Mouse (Mus musculus) hindbrain, embryonic 16.5 days (tissue): Measurements from ENCODE around the gene Piezo1. TPM values are rescaled to one million over a fixed set of nuclear protein-coding genes. Genes with fewer than 3 reads are reported as not detected.

Experiments used
- ATAC-seq: fragments of 200-750 bp; cut with Nextera tagmentation; 2 replicates; pipeline ENCODE4 v1.8.0; 2017; ENCODE audit warnings: moderate TSS enrichment, moderate library complexity
- H3K27ac ChIP-seq: fragments of 300-500 bp; sonication (generic); 2 replicates; pipeline ENCODE4 v1.5.1; 2014; ENCODE audit warnings: low read depth, mild to moderate bottlenecking, control low read depth, low read length, moderate library complexity
- H3K27me3 ChIP-seq: fragments of 300-500 bp; sonication (generic); replicated peaks from 2 replicates; pipeline ENCODE4 v1.6.1; 2014; ENCODE audit warnings: low read length; ENCODE audit not compliant: control insufficient read depth, insufficient read depth
- H3K36me3 ChIP-seq: fragments of 300-500 bp; sonication (generic); 2 replicates; pipeline ENCODE4 v1.6.1; 2014; ENCODE audit warnings: mild to moderate bottlenecking, low read length, moderate library complexity, mixed read lengths; ENCODE audit not compliant: control insufficient read depth, insufficient read depth
- H3K4me1 ChIP-seq: fragments of 300-500 bp; sonication (generic); 2 replicates; pipeline ENCODE4 v1.6.1; 2014; ENCODE audit warnings: low read depth, low read length; ENCODE audit not compliant: control insufficient read depth, insufficient read depth
- H3K4me2 ChIP-seq: fragments of 300-500 bp; sonication (generic); 2 replicates; pipeline ENCODE4 v1.6.1; 2014; ENCODE audit warnings: mild to moderate bottlenecking, low read length, control low read depth, moderate library complexity
- H3K4me3 ChIP-seq: fragments of 300-500 bp; sonication (generic); 2 replicates; pipeline ENCODE4 v1.5.1; 2014; ENCODE audit warnings: mild to moderate bottlenecking, low read length, control low read depth, moderate library complexity
- H3K9ac ChIP-seq: fragments of 300-500 bp; sonication (generic); 2 replicates; pipeline ENCODE4 v1.6.1; 2014; ENCODE audit warnings: low read depth, mild to moderate bottlenecking, control low read depth, low read length, moderate library complexity
- H3K9me3 ChIP-seq: fragments of 300-500 bp; sonication (generic); 2 replicates; pipeline ENCODE4 v1.6.1; 2014; ENCODE audit warnings: mild to moderate bottlenecking, low read length, moderate library complexity; ENCODE audit not compliant: control insufficient read depth
- WGBS: fragments of 180-500 bp; shearing (Covaris S2); extraction: QIAGEN DNeasy Blood & Tissue Kit; methylation state at CpG from one replicate; pipeline ENCODE4 v1.1.7; 2014; 5-methylcytosine and 5-hydroxymethylcytosine counted together
- polyA plus RNA-seq: library from polyadenylated mRNA; unstranded; fragments of >200 nt; fragmentation: Nextera tagmentation; extraction: Ambion mirVana; gene quantifications from 2 replicates; pipeline ENCODE4 v1.2.1, GENCODE M21; 2015

Piezo1 gene
- polyA plus RNA-seq, 1 experiment from 2014 or later: 1.7 TPM

DNA sequence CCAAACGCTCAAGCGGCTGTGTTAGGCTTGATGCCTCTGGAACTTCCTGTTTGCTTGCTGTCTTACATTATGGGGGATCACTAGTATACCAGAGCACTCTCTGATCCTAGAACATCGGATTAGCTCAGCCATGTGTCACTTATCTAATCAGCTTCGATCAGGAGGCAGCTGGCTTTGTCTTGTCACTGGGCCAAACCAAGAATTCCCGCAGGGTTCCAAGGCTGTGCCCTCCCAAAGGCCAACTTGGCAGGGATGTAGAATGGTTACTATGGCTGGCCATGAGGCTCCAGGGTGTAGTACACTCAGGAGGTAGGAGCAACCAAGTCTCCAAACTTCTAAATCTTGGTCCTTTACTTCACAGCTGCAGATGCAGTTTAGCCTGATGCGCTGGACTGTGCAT, 15.6 kb upstream of the Piezo1 start:
- 35% methylated on average over 6 of the region's 6 CpGs for WGBS
- H3K4me1 ChIP-seq: peaks cover 18% of the 10 kb centered on the region
- ATAC-seq: no peak
- 0 out of 2 replicates have a peak, but pooled peaks cover 5% of the 10 kb centered on the region for H3K36me3 ChIP-seq
- no peaks in the 10 kb centered on the region for H3K27me3 ChIP-seq
- peak overlapping the region; percentile 91 for H3K4me2 ChIP-seq
- H3K9me3 ChIP-seq: no peaks in the 10 kb centered on the region
- H3K9ac ChIP-seq: peak overlapping the region; percentile 82
- H3K27ac ChIP-seq: peak overlapping the region; percentile 88
- peak overlapping the region; percentile 76 for H3K4me3 ChIP-seq

GRCm38 (mm10) chr8:122564363-122565352, 13.5 kb upstream of the Piezo1 start:
- Histone ChIP-seq H3K4me2 (no peak overlapping the region), H3K9me3 (no peaks in the 10 kb centered on the region), H3K27me3 (no peaks in the 10 kb centered on the region), H3K36me3 (no peaks in the 10 kb centered on the region), H3K4me3 (no peak overlapping the region), H3K4me1 (peaks cover 18% of the 10 kb centered on the region), H3K9ac (no peak overlapping the region), H3K27ac (no peak overlapping the region)
- WGBS: 86% methylated on average over 25 of the region's 25 CpGs
- ATAC-seq: no peak

DNA sequence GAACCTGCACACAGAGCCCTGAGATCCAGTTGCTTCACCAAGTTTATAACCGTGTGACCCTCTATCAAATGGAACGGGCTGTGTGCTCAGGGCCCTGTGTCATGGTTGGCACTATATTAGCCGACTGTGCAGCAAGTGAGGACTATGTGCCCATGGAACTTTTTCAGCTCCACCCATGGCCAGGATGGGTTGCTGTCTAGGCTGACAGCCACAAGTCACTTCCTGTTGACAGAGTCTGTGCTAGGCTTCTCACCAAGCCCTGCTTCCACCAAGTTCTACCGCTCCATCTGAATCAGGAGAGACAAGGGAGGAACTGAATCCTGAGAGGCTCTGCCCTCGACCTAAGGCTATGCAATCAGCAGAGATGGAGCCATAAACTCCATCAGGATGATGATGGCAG, 10.1 kb upstream of the Piezo1 start:
- H3K4me1 ChIP-seq: no peaks in the 10 kb centered on the region
- H3K9me3 ChIP-seq: no peaks in the 10 kb centered on the region
- no peak overlapping the region for H3K4me3 ChIP-seq
- no peak overlapping the region for H3K9ac ChIP-seq
- 86% methylated on average over 5 of the region's 5 CpGs for WGBS
- no peaks in the 10 kb centered on the region for H3K27me3 ChIP-seq
- no peaks in the 10 kb centered on the region for H3K36me3 ChIP-seq
- no peak overlapping the region for H3K27ac ChIP-seq
- no peak for ATAC-seq
- H3K4me2 ChIP-seq: no peak overlapping the region

GRCm38 (mm10) chr8:122558671-122559349, 7.7 kb upstream of the Piezo1 start:
- H3K4me2 ChIP-seq: no peak overlapping the region
- H3K4me3 ChIP-seq: no peak overlapping the region
- WGBS: 23% methylated on average over 7 of the region's 12 CpGs
- H3K9me3 ChIP-seq: no peaks in the 10 kb centered on the region
- ATAC-seq: no peak
- H3K4me1 ChIP-seq: no peaks in the 10 kb centered on the region
- no peak overlapping the region for H3K27ac ChIP-seq
- H3K36me3 ChIP-seq: no peaks in the 10 kb centered on the region
- H3K27me3 ChIP-seq: no peaks in the 10 kb centered on the region
- H3K9ac ChIP-seq: no peak overlapping the region

DNA sequence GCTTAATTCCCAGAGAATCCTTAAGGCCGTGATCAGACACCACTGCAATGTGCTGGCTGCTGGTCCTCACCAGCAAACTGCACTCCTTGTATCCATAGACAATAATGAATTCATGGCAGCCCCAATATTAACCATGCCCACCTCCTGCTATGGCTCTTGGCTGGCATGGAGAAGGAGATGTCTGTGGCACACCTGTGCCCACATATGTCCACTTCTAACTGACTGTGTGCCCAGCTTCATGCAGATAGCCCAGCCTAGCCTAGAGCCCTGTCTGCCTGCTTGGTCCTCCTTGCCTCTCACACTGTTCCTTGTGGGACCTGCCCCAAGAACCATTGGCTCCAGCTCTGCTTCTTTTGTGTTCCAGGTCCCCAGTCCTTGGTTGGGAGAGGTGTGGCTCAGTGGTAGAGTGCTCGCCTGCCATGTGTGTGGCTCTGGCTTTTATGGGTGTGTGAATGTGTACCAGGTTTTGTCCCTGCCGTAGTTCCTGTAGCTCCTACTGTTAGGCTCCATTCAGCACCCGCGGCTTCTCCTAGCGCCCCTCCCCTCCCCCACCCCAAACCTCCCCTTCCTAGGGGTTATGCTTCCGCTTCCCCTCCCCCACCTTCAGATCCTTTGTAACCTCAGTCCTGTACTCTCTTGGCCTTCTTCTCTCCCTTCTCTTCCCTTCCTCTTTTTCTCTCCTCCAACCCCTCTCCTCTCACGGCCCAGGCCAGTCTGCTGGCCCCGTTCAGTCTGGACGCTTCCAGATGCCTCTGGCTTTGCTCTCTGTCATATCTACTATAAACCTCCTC, 6.3 kb upstream of the Piezo1 start:
- 39% methylated on average over 10 of the region's 10 CpGs for WGBS
- no peak overlapping the region for H3K27ac ChIP-seq
- ATAC-seq: no peak

DNA sequence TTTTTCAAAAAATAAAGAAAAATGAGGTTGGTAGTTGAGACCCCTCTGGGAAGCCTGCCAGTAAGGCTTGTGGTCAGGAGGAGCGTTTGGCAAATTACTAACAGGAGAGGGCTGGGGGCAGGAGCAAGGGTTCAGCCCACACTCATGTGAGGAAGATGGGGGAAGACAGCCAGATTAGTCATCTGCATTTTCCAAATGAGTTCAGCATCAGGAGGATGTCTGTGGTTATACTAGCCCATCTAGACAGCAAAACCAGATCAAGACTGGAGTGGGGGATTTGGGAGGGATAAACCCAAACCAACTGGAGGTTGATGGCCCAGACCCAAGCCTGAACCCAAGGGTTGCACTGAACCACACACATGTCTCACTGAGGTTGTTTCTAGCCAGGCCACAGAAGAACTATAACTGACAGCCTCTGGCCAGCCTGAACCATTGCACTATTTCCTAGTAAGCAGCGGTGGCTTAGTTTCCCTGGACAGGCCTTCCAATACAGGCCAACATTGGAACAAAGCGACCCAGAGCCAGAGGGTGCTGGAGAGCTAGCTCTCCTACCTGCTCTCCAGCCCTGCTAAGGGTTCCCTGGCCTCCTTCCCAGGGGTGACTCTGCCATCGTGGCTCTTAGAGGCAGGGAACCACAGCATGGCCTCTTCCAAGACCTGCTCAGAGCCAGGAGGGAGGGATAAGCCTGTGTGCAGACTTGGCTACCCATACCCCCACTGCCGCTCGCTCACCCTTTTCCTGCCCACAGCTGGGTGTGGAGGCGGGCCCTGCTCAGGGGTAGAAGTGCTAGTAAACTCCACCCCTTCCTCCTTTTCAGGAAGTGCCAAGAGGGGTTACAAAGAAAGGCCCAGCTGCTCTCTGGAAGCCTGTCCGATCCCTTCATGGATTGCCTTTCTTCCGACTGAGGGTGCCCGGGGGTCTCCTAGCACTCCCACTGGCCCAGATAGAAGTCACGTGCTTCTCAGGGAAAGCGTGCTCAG, 5.2 kb upstream of the Piezo1 start:
- Histone ChIP-seq H3K9ac (peak overlapping the region; percentile 27), H3K4me2 (peak overlapping the region; percentile 17; the same call in 1 of the 2 replicates), H3K4me3 (no peak overlapping the region), H3K27me3 (peaks cover 8% of the 10 kb centered on the region), H3K27ac (no peak overlapping the region), H3K9me3 (no peaks in the 10 kb centered on the region), H3K4me1 (peaks cover under 1% of the 10 kb centered on the region; the same call in 1 of the 2 replicates), H3K36me3 (no peaks in the 10 kb centered on the region)
- 0 out of 2 replicates have a peak, but pooled peaks have one; percentile 50 for ATAC-seq
- 55% methylated on average over 12 of the region's 12 CpGs for WGBS

More for the DNA sequence above, 6.3 kb upstream of the Piezo1 start:
- H3K27me3 ChIP-seq: no peaks in the 10 kb centered on the region
- H3K4me2 ChIP-seq: no peak overlapping the region
- no peaks in the 10 kb centered on the region for H3K9me3 ChIP-seq
- H3K9ac ChIP-seq: no peak overlapping the region
- no peaks in the 10 kb centered on the region for H3K4me1 ChIP-seq
- H3K36me3 ChIP-seq: no peaks in the 10 kb centered on the region
- no peak overlapping the region for H3K4me3 ChIP-seq

- Histone ChIP-seq H3K4me2 (no peak overlapping the region), H3K4me3 (no peak overlapping the region), H3K27ac (no peak overlapping the region), H3K9me3 (no peaks in the 10 kb centered on the region), H3K36me3 (no peaks in the 10 kb centered on the region), H3K27me3 (peaks cover 15% of the 10 kb centered on the region), H3K9ac (no peak overlapping the region), H3K4me1 (peaks cover 13% of the 10 kb centered on the region)
- ATAC-seq: no peak
- WGBS: 51% methylated on average over 6 of the region's 6 CpGs
Measured at GRCm38 (mm10) chr8:122554786-122555185, 3.7 kb upstream of the Piezo1 start.

DNA sequence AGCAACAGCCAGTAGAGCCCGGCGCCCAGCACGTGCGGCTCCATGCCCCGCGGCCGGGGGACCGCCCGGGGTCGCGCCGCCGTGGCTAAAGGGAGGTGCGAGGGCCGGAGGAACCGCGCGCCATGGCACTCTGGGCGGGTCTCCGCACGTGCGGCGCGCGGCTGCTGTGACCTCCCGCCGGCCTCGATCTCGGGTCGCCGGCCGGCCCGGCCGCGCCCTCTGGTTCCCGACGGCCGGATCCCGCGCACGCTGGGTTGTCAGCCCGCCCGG, 199 bp downstream of the Piezo1 start:
- Histone ChIP-seq H3K27me3 (peaks cover 16% of the 10 kb centered on the region), H3K27ac (peak overlapping the region; percentile 39; the same call in 1 of the 2 replicates), H3K4me1 (peaks cover 18% of the 10 kb centered on the region)

More for the DNA sequence above, 199 bp downstream of the Piezo1 start:
- H3K4me3 ChIP-seq: peak overlapping the region; percentile 62
- peak overlapping the region; percentile 71 for H3K9ac ChIP-seq
- peak; percentile 65; the same call in 1 of the 2 replicates for ATAC-seq
- H3K9me3 ChIP-seq: no peaks in the 10 kb centered on the region
- 0% methylated on average over 18 of the region's 43 CpGs for WGBS
- H3K36me3 ChIP-seq: no peaks in the 10 kb centered on the region
- peak overlapping the region; percentile 93 for H3K4me2 ChIP-seq
